Mouse (Mus musculus) cerebellum, adult 2 months (tissue): ENCODE measurements around the gene Zbtb16. TPM values are rescaled to one million over a fixed set of nuclear protein-coding genes. Genes with fewer than 3 reads are reported as not detected.

Source experiments
- DNase-seq, 2 experiments: peaks; one replicate each; pipeline ENCODE4 v3.0.0; 2021
- H3K27ac ChIP-seq: fragments of 200-500 bp; 2 replicates; pipeline ENCODE4 v1.5.1; 2012; ENCODE audit warnings: low read length, control low read depth, inconsistent platforms; ENCODE audit not compliant: insufficient read depth
- H3K27me3 ChIP-seq: fragments of 200-500 bp; 2 replicates; pipeline ENCODE4 v1.6.1; 2012; ENCODE audit warnings: inconsistent platforms, mild to moderate bottlenecking, low read length, moderate library complexity; ENCODE audit not compliant: control insufficient read depth, insufficient read depth
- H3K4me1 ChIP-seq: fragments of 200-500 bp; 2 replicates; pipeline ENCODE4 v1.6.1; 2011; ENCODE audit warnings: low read length; ENCODE audit not compliant: control insufficient read depth, insufficient read depth
- H3K4me3 ChIP-seq: fragments of 200-500 bp; replicated peaks from 2 replicates; pipeline ENCODE3; 2011; ENCODE audit warnings: mild to moderate bottlenecking, low read depth, low read length, control low read depth; ENCODE audit not compliant: insufficient read depth
- CTCF ChIP-seq: fragments of 200-500 bp; IDR thresholded peaks from 2 replicates; pipeline ENCODE4 v1.5.1; 2011; ENCODE audit warnings: low read depth, mild to moderate bottlenecking, control low read depth, low read length, moderate library complexity, borderline replicate concordance; ENCODE audit not compliant: insufficient read depth
- POLR2A ChIP-seq: fragments of 200-500 bp; IDR thresholded peaks from 2 replicates; pipeline ENCODE4 v1.6.1; 2011; ENCODE audit warnings: low read length, control low read depth, borderline replicate concordance; ENCODE audit not compliant: insufficient read depth
- WGBS: fragments of 180-500 bp; shearing (Covaris S2); methylation state at CpG from one replicate; pipeline ENCODE4 v1.1.7; 2018; 5-methylcytosine and 5-hydroxymethylcytosine counted together
- polyA plus RNA-seq: library from polyadenylated mRNA; depleted of rRNA; stranded (reverse); fragments of >200 nt; gene quantifications from 2 replicates; pipeline ENCODE4 v1.2.3, GENCODE M21; 2012

The Zbtb16 gene
- polyA plus RNA-seq, 1 experiment, result 5.0 TPM

DNA sequence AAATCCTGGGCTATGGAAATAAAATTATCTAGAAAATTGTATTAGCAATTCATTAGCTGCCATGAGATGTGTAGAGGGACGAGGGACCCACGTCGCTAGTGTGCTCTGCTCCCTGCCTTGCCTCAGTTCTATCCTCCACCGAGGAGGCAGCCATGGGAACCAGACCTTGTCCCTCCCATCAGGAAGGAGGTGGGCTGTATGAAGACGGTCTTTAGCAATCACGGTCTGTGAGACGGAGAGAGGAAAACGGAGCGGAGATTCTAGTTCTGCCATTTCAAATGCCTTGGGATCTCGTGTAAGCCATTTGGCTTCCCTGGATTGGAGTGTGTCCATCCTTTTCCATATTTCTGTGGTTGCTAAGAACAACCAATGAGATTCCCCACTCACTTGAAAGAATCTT, 166.3 kb downstream of the Zbtb16 start:
- no peak for DNase-seq
- Histone ChIP-seq H3K4me1 (no peaks in the 10 kb centered on the region), H3K4me3 (no peak overlapping the region), H3K27ac (no peak overlapping the region), H3K27me3 (no peaks in the 10 kb centered on the region)
- TF ChIP-seq CTCF (no peak), POLR2A (no peak)
- WGBS, result 68% methylated on average over 10 of the region's 10 CpGs

- no peak overlapping the region for H3K4me3 ChIP-seq
- TF ChIP-seq POLR2A (no peak), CTCF (no peak)
- WGBS, result 92% methylated on average over 3 of the region's 3 CpGs
- DNase-seq, result no peak
- H3K4me1 ChIP-seq, result no peaks in the 10 kb centered on the region
- no peak overlapping the region for H3K27ac ChIP-seq
- no peaks in the 10 kb centered on the region for H3K27me3 ChIP-seq
These were observed 169.3 kb downstream of the Zbtb16 start for GRCm38 (mm10) chr9:48666702-48667101.

DNA sequence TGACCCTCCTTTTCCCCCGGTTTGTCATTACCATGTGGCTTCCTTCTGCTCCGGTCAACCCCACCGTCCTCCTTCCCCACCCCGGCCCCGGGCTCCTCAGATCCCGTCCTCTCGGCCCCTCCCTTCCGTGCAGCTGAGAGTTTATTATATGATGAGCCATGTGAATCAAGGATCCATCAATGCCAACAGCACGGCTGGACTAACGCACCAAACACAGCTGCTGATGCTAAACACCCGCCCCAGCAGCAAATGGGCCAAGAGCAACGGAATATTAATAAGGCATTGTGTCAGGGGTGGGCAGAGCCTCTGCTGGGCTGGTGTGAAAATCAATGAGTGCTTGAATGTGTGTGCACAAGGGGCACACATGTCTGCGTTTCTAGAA, 173.0 kb downstream of the Zbtb16 start:
- Histone ChIP-seq H3K4me1 (no peaks in the 10 kb centered on the region), H3K27me3 (no peaks in the 10 kb centered on the region), H3K4me3 (no peak overlapping the region), H3K27ac (no peak overlapping the region)
- no peak for DNase-seq
- WGBS, result 27% methylated on average over 13 of the region's 13 CpGs
- TF ChIP-seq POLR2A (no peak), CTCF (no peak)

GRCm38 (mm10) chr9:48662361-48663051, 173.5 kb downstream of the Zbtb16 start:
- WGBS, result 23% methylated on average over 15 of the region's 15 CpGs
- no peak overlapping the region for H3K27ac ChIP-seq
- no peaks in the 10 kb centered on the region for H3K4me1 ChIP-seq
- TF ChIP-seq CTCF, result no peak
- TF ChIP-seq POLR2A, result no peak
- no peak for DNase-seq
- no peaks in the 10 kb centered on the region for H3K27me3 ChIP-seq
- no peak overlapping the region for H3K4me3 ChIP-seq

- Histone ChIP-seq H3K27ac (no peak overlapping the region), H3K4me1 (no peaks in the 10 kb centered on the region), H3K4me3 (no peak overlapping the region), H3K27me3 (no peaks in the 10 kb centered on the region)
- 82% methylated on average over 9 of the region's 9 CpGs for WGBS
- TF ChIP-seq CTCF (no peak), POLR2A (no peak)
- DNase-seq, result no peak
These were observed 174.6 kb downstream of the Zbtb16 start for GRCm38 (mm10) chr9:48661225-48662023.

DNA sequence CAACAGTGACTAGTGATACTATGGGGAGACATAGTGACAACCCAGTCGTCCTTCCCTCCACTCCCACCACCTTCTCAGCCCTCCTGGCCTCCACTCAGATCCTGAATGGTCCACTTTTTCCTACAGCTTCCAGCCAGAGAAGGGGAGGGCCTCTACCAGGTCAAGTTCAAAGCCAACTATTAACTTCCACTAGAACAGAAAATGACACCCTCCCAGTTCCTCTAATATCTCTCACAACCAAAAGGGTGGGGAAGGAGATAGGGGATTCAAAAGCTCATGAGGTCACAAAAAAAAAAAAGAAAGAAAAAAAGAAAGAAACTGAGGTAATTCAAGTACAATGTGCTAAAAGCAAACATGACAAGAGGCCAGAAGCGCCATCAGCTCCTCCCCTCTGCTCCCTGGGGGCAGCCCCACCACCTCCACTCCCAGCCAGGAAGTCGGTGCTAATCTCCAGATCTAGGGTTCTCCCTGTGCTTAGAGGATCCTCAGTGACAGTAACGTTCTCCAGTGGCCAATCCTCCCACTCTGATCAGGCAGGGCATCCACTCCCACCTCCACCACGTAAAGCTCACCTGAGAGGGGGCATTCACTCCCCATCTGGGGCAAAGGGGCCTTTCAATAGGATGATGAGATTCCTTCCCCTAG, 180.4 kb downstream of the Zbtb16 start:
- H3K4me3 ChIP-seq, result no peak overlapping the region
- WGBS, result 67% methylated on average over 5 of the region's 5 CpGs
- TF ChIP-seq POLR2A, result no peak
- TF ChIP-seq CTCF, result no peak
- no peak overlapping the region for H3K27ac ChIP-seq
- DNase-seq, result no peak
- H3K27me3 ChIP-seq, result no peaks in the 10 kb centered on the region
- no peaks in the 10 kb centered on the region; the same call in 1 of the 2 replicates for H3K4me1 ChIP-seq

- Histone ChIP-seq H3K27ac (no peak overlapping the region), H3K4me1 (peaks cover 8% of the 10 kb centered on the region), H3K27me3 (no peaks in the 10 kb centered on the region), H3K4me3 (no peak overlapping the region)
- DNase-seq, result no peak
- 20% methylated on average over 8 of the region's 8 CpGs for WGBS
- TF ChIP-seq CTCF, result no peak
These were observed 181.3 kb downstream of the Zbtb16 start for GRCm38 (mm10) chr9:48654730-48655129.
